Mouse (Mus musculus) neural tube, embryonic 12.5 days (tissue): ENCODE data around the gene Atxn7l3. TPM values are rescaled to one million over a fixed set of nuclear protein-coding genes. Genes with fewer than 3 reads are reported as not detected.

Source experiments
- ATAC-seq: fragments of 200-750 bp; cut with Nextera tagmentation; 2 replicates; pipeline ENCODE4 v1.8.0; 2017; ENCODE audit warnings: low read depth, mild to moderate bottlenecking, moderate TSS enrichment, moderate library complexity; ENCODE audit not compliant: low FRiP score
- H3K27ac ChIP-seq: fragments of 300-500 bp; sonication (generic); 2 replicates; pipeline ENCODE4 v1.5.1; 2016
- H3K27me3 ChIP-seq: fragments of 300-500 bp; sonication (generic); replicated peaks from 2 replicates; pipeline ENCODE4 v1.6.1; 2016; ENCODE audit warnings: mild to moderate bottlenecking
- H3K36me3 ChIP-seq: fragments of 300-500 bp; sonication (generic); 2 replicates; pipeline ENCODE4 v1.6.1; 2016; ENCODE audit warnings: mild to moderate bottlenecking
- H3K4me1 ChIP-seq: fragments of 300-500 bp; sonication (generic); 2 replicates; pipeline ENCODE4 v1.6.1; 2016
- H3K4me2 ChIP-seq: fragments of 300-500 bp; sonication (generic); replicated peaks from 2 replicates; pipeline ENCODE4 v1.6.1; 2016; ENCODE audit warnings: mild to moderate bottlenecking
- H3K4me3 ChIP-seq: fragments of 300-500 bp; sonication (generic); 2 replicates; pipeline ENCODE4 v1.5.1; 2016
- H3K9ac ChIP-seq: fragments of 300-500 bp; sonication (generic); 2 replicates; pipeline ENCODE4 v1.6.1; 2016; ENCODE audit warnings: mild to moderate bottlenecking
- H3K9me3 ChIP-seq: fragments of 300-500 bp; sonication (generic); 2 replicates; pipeline ENCODE4 v1.6.1; 2016; ENCODE audit warnings: mild to moderate bottlenecking
- WGBS: fragments of 180-500 bp; shearing (Covaris S2); methylation state at CpG from one replicate; pipeline ENCODE4 v1.1.7; 2016; 5-methylcytosine and 5-hydroxymethylcytosine counted together
- polyA plus RNA-seq: library from polyadenylated mRNA; unstranded; fragments of >200 nt; fragmentation: Nextera tagmentation; extraction: Ambion mirVana; gene quantifications from 2 replicates; pipeline ENCODE4 v1.2.1, GENCODE M21; 2016

Atxn7l3 gene
- polyA plus RNA-seq, 1 experiment from 2014 or later = 27.6 TPM

GRCm38 (mm10) chr11:102245581-102246272, 50.7 kb downstream of the Atxn7l3 start:
- Histone ChIP-seq H3K9me3 (no peaks in the 10 kb centered on the region), H3K4me1 (peaks cover 27% of the 10 kb centered on the region), H3K4me3 (no peak overlapping the region; the same call in 1 of the 2 replicates), H3K27me3 (no peaks in the 10 kb centered on the region), H3K36me3 (no peaks in the 10 kb centered on the region), H3K27ac (no peak overlapping the region), H3K9ac (peak overlapping the region; percentile 55), H3K4me2 (peak overlapping the region; percentile 65)
- WGBS = 52% methylated on average over 14 of the region's 14 CpGs
- no peak for ATAC-seq

GRCm38 (mm10) chr11:102244926-102245449, 51.4 kb downstream of the Atxn7l3 start:
- Histone ChIP-seq H3K4me2 (peak overlapping the region; percentile 65), H3K27me3 (no peaks in the 10 kb centered on the region), H3K27ac (peak overlapping the region; percentile 39; the same call in 1 of the 2 replicates), H3K4me3 (peak overlapping the region; percentile 34), H3K9ac (peak overlapping the region; percentile 55), H3K36me3 (no peaks in the 10 kb centered on the region), H3K9me3 (no peaks in the 10 kb centered on the region), H3K4me1 (peaks cover 27% of the 10 kb centered on the region)
- ATAC-seq = peak; percentile 67
- WGBS = 1% methylated on average over 32 of the region's 32 CpGs

GRCm38 (mm10) chr11:102241874-102242273, 54.6 kb downstream of the Atxn7l3 start:
- no peak overlapping the region for H3K4me2 ChIP-seq
- H3K27me3 ChIP-seq = no peaks in the 10 kb centered on the region
- H3K4me3 ChIP-seq = no peak overlapping the region
- no peak for ATAC-seq
- no peaks in the 10 kb centered on the region for H3K36me3 ChIP-seq
- peaks cover 17% of the 10 kb centered on the region; the same call in 1 of the 2 replicates for H3K4me1 ChIP-seq
- H3K9me3 ChIP-seq = no peaks in the 10 kb centered on the region
- no peak overlapping the region for H3K27ac ChIP-seq
- H3K9ac ChIP-seq = no peak overlapping the region
- 55% methylated on average over 5 of the region's 5 CpGs for WGBS

- no peak overlapping the region for H3K4me3 ChIP-seq
- H3K4me1 ChIP-seq = peaks cover 17% of the 10 kb centered on the region; the same call in 1 of the 2 replicates
- no peaks in the 10 kb centered on the region for H3K9me3 ChIP-seq
- H3K27me3 ChIP-seq = no peaks in the 10 kb centered on the region
- ATAC-seq = no peak
- H3K36me3 ChIP-seq = no peaks in the 10 kb centered on the region
- H3K9ac ChIP-seq = no peak overlapping the region
- H3K4me2 ChIP-seq = no peak overlapping the region
- no peak overlapping the region for H3K27ac ChIP-seq
- WGBS = 85% methylated on average over 5 of the region's 5 CpGs
Observed at GRCm38 (mm10) chr11:102241246-102241645, 55.2 kb downstream of the Atxn7l3 start.

GRCm38 (mm10) chr11:102240636-102241035, 55.8 kb downstream of the Atxn7l3 start:
- no peak overlapping the region for H3K9ac ChIP-seq
- no peak overlapping the region for H3K4me3 ChIP-seq
- H3K27ac ChIP-seq = no peak overlapping the region
- peaks cover 13% of the 10 kb centered on the region; the same call in 1 of the 2 replicates for H3K4me1 ChIP-seq
- ATAC-seq = no peak
- 85% methylated on average over 6 of the region's 6 CpGs for WGBS
- no peak overlapping the region for H3K4me2 ChIP-seq
- no peaks in the 10 kb centered on the region for H3K27me3 ChIP-seq
- no peaks in the 10 kb centered on the region for H3K9me3 ChIP-seq
- no peaks in the 10 kb centered on the region for H3K36me3 ChIP-seq

Other genes with a start within 250 kb of the Atxn7l3 start
- gene Mpp2, start 208.1 kb downstream of the Atxn7l3 start, polyA plus RNA-seq = 23.9 and 25.4 TPM in 2 replicates
- gene Ppy, start 195.3 kb downstream of the Atxn7l3 start, polyA plus RNA-seq = not detected in 2 replicates
- gene Pyy, start 188.8 kb downstream of the Atxn7l3 start, polyA plus RNA-seq = 1.1 TPM in 1 of 2 replicates, not detected in the other
- gene Nags, start 151.1 kb downstream of the Atxn7l3 start, polyA plus RNA-seq = not detected in 2 replicates
- 35.3 and 37.3 TPM in 2 replicates for gene Tmem101, start 140.2 kb downstream of the Atxn7l3 start, polyA plus RNA-seq
- 87.0 and 112 TPM in 2 replicates for gene Lsm12, start 111.3 kb downstream of the Atxn7l3 start, polyA plus RNA-seq
- 29.6 and 30.8 TPM in 2 replicates for gene G6pc3, start 107.0 kb downstream of the Atxn7l3 start, polyA plus RNA-seq
- gene Hdac5, start 66.5 kb downstream of the Atxn7l3 start, polyA plus RNA-seq = 104 and 106 TPM in 2 replicates
- gene BC030867, start 47.7 kb downstream of the Atxn7l3 start, polyA plus RNA-seq = 10.0 and 11.6 TPM in 2 replicates
- not detected in 2 replicates for gene Asb16, start 27.9 kb downstream of the Atxn7l3 start, polyA plus RNA-seq
- gene Tmub2, start 11.7 kb downstream of the Atxn7l3 start, polyA plus RNA-seq = 71.3 and 75.6 TPM in 2 replicates
- gene Ubtf, start 23.1 kb upstream of the Atxn7l3 start, polyA plus RNA-seq = 98.7 and 101 TPM in 2 replicates
- 18.8 and 23.6 TPM in 2 replicates for gene Slc4a1, start 69.6 kb upstream of the Atxn7l3 start, polyA plus RNA-seq
- 152 and 171 TPM in 2 replicates for gene Rundc3a, start 96.8 kb upstream of the Atxn7l3 start, polyA plus RNA-seq
- gene Slc25a39, start 111.3 kb upstream of the Atxn7l3 start, polyA plus RNA-seq = 148 and 162 TPM in 2 replicates
- 75.2 and 86.1 TPM in 2 replicates for gene Grn, start 133.7 kb upstream of the Atxn7l3 start, polyA plus RNA-seq
- gene Fam171a2, start 151.1 kb upstream of the Atxn7l3 start, polyA plus RNA-seq = 23.3 and 23.7 TPM in 2 replicates
- 7.0 and 7.6 TPM in 2 replicates for gene Itga2b, start 173.5 kb upstream of the Atxn7l3 start, polyA plus RNA-seq